Mouse (Mus musculus): Measurements from ENCODE around the gene C2cd5.

Gene C2cd5

DNA sequence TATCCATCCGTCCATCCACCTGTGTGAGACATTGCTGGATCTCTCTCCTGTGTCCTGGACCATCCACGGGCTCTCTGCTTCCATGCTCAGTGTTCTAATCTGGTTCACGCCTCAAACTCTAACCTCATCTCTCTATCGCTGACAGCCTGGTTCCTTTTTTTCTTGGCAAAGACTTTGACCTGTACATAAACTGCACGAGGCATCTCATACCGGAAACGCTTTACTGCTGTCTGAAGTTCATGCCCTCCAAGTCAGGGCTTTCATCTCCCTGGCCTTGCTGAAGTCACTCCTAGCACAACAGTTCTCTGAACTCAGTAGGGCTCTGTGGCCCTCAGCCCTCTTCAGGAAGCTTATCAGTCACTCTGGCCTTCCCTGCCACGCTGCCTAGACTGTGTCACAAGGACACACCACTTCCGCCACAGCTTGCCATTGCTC is 15.1 kb upstream of the C2cd5 start:
- DNase-seq (ENCODE audit: low read depth): peak; percentile 100

DNA sequence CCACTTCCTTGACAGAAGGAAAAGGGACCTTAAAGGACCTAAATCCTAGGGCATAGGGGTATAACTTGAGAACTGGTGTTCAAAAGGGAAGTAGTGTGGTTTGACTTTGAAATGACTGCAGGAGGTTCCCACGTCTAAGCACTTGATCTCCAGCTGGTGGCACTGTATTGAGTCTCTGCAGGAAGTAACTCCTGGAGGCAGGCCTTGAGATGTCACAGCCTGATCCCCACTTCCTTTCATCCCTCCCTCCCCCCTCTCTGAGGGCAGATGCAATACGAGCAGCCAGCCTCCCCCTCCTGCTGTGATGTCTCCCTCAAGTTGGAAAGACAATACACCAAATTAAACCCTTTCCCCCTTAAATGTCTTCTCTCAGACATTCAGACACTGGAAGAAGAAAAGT is 14.6 kb upstream of the C2cd5 start:
- DNase-seq (ENCODE audit: low read depth): peak; percentile 99

DNA sequence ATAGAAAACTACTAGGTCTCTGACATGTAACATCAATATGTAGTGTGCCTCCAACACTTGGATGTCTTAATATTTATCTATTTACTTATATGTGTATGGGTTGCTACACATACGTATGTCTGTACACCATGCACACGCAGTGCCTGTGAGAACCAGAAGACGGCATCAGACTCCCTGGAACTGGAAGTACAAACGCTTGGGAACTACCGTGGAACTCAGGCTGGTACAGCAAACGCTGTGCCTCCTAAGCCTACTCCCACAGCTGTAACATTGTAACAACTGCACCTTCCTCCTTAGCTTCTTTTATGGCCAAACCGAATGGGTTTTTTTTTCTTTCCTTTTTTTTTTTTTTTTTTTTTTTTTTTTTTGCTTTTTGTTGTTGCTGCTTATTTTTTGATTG is 10.4 kb upstream of the C2cd5 start:
- DNase-seq (ENCODE audit: low read depth): peak; percentile 60

DNA sequence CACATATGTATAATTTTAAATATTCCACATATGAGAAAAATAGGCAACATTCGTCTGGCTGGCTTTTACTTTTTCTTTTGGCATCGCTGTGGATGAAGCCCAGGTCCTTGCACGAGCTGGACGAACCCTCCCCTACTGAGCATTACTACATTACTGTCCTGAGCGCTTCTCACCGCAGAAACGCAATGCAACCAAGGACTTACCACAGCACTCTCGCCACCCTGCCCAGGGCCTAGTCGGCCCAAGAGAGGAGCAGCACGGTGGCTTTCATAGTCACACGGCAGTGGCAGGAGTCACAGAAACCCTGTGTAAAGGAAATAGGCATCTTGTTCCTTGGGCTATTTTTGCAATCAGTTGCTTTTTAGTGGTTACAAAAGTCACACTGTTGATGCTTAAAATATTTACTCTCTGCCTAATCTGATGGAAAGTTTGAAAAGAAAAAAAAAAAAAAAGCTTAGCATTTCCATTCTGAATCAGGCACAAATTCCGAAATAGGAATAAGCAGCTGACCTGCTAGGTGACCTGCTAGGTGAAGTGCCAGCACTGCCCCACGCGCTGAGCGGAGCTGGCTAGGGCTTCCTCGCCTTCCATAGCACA is 9.8 kb upstream of the C2cd5 start:
- peak; percentile 63 for DNase-seq (ENCODE audit: low read depth)

DNA sequence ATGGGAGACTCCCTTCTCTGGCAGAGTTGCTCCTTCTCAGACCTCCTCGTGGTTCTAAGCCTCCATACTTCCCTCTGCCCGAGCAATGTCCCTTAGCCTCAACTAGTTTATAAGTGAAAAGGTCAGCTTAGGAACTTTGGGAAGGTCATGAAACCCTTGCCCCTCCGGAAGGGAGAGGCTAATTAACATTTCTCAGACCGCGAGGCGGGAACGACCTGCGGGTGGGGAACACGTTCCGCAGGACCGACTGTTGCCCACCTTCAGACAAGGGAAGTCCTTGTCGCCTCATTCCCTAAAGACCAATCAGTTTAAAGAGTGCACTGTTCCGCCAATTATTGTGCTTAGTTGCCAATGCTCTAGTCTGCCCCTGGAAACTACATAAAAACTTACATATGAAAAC is 8.1 kb upstream of the C2cd5 start:
- DNase-seq (ENCODE audit: low read depth): no peak

DNA sequence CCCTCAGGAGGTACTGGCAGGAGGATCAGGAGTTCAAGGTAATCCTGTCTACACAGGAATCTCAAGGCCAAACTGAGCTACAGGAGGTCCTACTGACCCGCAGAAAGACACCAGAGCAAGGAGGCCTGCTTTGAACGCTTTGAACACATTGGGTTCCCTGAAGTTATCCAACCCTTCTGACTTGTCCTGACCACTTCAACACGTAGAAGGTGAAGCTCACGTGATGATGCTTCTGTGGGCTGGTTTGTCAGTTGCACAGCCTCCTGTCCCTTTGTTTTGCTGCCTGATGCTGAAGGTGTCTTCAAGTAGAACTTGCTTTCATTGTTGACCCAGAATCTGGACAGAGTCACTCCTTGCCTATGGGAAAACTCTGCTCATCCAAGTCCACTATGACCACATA is 7.7 kb upstream of the C2cd5 start:
- no peak for DNase-seq (ENCODE audit: low read depth)

DNA sequence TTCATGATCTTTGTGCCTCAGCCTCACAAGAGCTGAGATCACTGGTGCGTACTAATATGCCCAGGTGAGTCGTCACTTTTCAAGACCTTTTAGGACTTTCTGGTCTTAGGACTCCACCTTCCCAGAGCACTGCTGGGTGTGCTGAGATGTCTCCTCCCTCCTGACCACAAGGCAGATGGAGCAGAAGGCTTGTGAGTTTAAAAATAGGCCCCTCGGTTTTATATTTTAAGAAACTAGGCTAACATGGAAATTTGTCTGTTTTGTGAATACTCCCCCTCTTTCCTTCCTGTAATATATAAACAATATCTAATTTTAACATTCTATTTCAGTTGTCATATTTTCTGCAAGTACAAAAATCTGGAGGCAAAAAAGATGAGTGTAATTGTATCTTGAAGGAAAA is 5.8 kb upstream of the C2cd5 start:
- peak; percentile 56 for DNase-seq (ENCODE audit: low read depth)

DNA sequence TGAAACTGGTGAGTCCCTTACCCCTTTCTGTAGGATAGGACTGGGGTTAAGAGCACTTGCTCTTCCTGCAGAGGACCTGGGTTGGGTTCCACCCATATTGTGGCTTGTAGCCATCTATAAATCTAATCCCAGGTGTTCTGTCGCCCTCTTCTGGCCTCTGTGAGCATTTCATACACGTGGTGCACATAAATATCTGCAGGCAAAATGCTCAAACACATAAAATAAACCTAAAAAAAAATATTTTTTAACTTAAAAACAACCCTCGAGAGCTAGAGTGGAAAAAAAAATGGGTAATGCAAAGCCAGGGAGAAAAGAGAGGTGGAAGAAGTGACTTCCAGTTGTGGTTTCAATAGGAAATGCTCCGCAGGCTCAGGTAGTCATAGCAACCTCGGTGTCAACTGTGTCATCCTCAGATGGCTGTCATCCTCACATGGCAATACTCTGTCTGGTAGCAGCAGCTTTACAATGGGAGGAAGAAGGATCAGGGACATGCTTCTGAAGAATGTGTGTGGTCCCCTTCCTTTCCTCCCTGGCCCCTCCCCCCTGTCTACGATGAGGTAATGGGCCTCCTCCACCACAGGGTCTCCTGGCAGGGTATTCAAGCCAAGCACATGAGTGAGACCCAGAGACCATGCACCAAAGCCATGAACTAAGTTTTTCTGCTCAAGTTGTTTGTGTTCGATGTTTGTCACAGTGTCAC is 4.2 kb upstream of the C2cd5 start:
- peak; percentile 69 for DNase-seq (ENCODE audit: low read depth)

DNA sequence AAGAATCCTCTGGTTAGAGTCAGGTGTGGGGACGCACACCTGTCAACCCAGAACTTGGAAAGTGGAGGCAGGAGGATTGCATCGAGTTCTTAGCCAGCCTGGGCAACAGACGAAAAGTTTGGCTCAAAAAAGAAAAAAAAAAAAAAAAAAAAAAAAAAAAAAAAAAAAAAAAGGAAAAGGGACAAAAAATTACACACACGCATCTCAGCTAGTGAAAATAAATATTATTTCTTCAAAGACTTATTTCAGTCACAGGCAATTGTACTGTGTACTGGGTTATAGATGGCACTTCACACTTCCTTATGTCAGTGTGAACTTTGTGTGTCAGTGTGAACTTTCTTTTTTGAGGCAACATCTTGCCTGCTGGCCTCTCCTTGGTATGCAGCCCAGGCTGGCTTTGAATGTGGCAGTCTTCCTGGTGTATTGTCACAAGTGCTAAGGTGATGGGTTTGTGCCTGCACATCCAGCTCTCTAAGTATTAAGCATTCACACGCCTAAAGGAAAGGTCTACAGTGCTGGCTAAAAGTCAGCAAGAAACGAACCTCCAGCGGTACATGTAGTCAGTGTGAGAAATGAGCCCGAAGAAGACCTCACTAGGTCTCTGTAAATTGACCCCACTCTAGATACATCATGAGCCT is 656 bp upstream of the C2cd5 start:
- peak; percentile 44 for DNase-seq (ENCODE audit: low read depth)

DNA sequence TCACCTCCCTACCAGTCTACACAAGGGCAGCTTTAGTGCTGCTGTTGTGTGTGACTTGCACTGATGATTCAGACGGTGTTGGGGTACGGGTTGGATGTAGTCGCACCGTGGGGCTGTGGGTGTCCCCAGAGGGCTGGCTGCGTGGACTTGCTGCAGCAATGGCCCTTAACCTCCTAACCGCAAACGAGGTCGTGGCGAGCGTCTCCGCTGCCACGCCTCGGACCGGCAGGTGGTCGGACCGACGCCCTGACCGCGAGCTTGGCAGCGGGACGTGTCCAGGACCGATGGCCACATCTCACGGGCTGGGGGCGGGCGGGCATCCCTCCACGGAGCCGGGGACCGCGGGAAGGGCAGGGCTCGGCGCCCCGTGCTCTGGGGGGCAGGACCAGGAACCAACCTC is 660 bp downstream of the C2cd5 start:
- peak; percentile 76 for DNase-seq (ENCODE audit: low read depth)

DNA sequence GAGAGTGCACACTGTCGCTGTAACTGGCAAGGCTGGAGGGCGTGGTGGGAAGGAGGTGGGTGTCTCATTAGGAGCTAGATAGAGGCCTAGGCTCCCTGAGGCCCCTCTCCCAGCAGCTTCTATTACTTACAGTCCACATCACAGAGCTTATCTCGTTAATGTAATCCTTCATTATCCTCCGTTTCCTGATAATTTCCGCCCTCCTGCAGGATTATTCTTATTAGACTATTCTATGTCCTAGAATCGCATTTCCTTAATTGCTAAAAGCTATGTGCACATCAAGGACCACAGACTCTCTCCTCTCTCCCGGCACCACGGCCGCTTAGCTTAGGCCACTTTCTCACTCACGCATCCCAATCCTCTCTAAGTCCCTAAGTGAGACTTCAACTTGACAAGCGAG is 4.8 kb downstream of the C2cd5 start:
- DNase-seq (ENCODE audit: low read depth): no peak

DNA sequence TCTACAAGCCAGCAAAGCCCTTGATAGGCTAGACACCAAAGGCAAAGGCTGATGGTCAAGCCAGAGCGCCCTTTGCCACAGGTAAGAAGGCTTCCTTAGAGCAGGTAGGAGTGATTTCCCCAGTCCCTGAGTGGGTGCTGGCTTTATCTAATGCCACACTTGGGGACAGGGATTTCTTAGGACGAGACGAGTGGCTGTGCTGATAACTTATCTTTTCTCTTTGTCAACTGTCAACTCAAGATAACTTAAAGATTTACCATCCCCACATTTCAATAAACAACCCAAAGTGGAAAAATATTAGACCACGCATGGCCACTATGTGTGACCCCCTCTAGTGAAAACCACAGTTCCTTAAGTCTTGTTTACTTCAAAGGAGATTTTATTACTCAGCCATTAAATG is 7.1 kb downstream of the C2cd5 start:
- no peak for DNase-seq (ENCODE audit: low read depth)

DNA sequence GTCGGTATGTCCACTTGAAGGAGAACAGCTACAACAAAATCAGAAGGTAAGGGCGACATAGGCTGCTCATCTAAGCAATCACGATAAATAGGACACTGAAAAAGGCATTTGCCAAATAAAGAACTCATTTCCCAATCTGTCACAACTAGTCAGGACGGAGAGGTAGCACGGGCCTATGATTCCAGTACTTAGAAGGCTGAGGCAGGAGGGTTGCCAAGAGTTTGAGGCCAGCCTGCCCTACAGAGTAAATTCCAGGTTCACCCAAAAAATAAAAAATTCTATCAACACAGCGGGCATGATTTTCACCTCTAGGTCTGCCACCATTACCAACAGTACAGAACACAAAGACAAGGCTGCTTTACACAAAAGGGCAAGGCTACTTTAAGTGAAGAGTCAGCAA is 8.9 kb downstream of the C2cd5 start:
- DNase-seq (ENCODE audit: low read depth): no peak

DNA sequence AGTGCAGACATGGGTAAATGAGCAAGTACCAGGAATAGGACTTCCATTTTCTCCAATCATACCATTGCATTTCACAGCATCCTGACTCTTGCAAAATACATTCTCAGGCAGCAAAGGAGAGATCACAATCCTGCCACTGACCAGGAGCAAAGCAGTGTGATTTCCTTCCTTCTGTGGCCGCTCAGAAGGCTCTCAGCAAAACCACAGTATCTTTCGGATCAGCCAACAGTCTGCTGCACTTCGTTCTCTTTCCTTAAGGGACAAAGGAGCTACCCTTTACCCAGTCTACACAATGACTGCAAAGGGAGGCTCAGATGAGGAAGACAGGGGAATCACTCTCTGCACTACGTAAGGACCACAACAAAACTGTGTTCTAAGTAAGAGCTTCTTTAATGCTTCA is 12.6 kb downstream of the C2cd5 start:
- DNase-seq (ENCODE audit: low read depth): peak; percentile 85

DNA sequence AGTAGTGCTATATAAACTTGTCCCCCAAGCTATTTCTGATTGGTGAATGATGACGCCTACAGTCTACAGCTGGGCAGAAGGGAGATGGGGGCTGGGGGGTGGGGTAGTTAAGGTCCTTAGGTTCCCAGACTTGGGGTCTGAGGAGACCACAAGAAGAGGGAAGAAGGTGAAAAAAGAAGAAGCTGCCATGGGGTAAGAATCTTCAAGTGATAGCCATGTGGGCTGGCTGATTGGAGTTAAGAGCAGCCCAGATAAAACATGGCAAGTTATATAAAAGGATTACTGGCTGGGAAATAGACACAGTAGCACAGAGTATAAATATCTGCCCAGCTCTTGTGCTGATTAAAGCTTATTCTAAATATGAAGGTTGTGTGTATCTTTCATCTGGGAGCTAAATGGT is 14.0 kb downstream of the C2cd5 start:
- DNase-seq (ENCODE audit: low read depth): no peak

DNA sequence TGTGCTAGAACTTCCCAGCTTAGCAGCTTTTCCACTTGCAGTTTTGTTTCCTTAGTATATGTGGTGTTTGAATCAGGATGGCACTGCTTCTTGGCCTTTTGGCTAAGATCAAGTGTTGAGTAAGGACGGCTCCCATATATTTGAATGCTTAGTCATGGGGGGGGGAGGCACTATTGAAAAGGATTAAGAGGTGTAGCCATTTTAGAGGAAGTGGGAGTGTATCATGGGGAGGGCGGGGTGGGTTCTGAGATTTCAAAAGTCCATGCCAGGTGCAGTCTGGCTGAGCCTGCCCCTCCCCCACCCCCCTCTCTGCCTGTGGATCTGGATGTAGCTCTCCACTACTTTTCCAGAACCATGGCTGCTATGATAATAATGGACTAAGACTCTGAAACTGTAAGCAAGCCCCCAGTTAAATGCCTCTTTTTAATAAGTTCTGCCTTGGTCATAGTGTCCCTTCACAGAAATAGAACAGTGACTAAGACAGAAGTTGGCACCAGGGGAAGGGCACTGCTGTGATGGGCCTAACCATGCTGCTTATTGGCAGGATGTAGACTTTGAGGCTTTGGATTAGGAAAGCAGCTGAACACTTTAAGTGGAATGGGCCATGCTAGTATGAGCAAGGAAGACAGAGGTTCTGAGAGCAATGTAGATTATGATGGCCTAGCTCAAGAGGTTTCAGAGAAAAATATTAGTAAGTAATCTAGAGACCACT is 15.5 kb downstream of the C2cd5 start:
- peak; percentile 53 for DNase-seq (ENCODE audit: low read depth)

DNA sequence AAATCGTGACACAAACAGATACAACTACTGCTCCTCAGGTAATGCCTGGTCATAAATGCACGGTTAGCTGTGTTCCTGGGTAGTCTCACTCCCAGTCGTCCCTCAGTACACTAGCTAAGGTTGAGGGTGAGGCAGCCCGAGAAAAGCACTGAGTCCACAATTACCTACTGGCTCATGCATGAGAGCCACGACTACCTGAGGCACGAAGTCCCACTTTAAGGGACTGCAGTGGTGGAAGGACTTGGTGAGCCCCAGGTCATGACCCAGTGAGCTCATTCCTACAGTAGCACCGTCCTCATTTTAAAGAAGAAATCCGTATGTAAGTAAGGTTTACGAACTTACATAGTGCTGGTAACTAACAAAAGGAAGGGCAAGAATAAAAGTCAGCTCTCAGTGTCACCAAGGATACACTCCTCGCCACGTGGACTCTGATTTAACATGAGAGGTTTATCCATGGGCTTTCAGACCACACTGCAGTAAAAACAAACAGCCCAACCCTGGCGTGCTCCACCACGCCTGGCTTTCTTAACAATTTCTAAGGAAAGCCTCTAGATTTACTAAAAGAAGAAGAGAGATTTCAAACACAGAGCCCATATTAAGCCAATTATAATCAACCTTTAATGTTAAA is 18.3 kb downstream of the C2cd5 start:
- no peak for DNase-seq (ENCODE audit: low read depth)

DNA sequence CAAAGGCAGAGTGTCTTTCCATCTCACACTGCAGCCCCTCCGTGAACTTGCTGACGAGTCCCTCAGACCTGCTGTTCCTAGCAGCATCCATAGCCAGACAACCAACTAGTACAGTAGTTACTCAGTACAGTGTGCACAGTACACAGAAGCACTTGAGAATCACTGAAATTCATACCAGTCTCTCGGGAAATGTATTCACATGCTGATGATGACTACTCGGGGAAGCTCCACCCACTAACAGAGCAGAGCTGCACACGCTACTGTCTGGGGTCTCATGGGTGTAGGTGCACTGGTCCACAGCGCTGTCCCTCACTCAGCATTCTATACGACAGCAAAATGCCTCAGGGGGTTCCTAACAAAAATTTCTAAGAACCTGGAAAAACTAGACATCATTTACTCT is 19.2 kb downstream of the C2cd5 start:
- DNase-seq (ENCODE audit: low read depth): no peak

DNA sequence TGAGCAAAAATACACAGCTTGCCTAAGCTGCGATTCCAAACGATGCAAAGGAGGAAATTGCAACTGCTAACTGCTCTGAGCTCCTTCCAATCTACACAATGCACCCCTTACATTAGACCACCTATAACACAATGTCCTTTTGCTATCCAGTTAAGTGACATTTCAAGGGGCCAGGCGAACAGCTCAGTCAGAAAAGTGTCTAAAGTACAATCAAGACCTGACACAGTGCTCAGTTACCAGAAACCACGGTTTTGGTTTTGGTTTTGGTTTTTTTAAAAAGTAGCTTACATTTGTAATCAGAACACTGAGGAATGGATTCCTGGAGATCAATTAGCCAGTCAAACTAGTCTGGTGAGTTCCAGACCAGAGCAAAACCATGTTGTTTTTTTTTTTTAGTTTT is 20.8 kb downstream of the C2cd5 start:
- no peak for DNase-seq (ENCODE audit: low read depth)

DNA sequence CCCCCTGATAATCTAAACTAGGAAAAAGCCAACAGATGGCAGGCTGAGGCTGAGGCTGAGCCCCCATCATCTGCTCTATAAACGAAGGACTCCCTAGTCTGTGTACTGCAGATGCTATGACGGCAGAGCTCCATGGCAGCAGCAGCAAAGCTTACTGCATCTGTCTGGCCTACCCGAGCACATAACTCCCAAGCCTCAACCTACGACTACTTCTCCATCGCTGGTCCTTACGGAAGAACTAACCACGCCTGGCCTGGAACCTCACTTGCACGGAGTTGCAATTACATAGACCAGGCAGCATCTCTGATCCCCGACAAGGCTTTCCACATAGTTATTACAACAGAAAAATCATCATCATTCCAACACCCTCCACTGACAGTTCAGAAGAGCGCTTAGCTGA is 23.5 kb downstream of the C2cd5 start:
- no peak for DNase-seq (ENCODE audit: low read depth)

DNA sequence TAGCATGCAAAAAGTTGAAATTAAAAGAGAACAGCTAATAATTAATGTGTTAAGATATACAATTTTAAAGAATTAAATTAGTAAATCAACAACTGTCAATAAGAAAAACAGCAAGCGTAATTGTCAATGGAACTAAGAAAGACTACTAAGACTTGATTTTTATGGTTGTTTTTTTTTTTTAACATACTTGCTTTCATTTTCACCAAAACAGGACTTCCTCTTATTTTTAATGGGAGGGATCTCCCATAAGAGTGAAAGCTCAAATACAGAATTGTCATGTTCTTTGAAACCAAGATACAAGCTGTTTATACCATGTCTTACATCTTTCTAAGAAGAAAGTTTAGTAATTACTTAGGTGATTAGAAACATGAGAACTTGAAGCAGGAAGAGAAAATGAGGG is 26.0 kb downstream of the C2cd5 start:
- peak; percentile 58 for DNase-seq (ENCODE audit: low read depth)

DNA sequence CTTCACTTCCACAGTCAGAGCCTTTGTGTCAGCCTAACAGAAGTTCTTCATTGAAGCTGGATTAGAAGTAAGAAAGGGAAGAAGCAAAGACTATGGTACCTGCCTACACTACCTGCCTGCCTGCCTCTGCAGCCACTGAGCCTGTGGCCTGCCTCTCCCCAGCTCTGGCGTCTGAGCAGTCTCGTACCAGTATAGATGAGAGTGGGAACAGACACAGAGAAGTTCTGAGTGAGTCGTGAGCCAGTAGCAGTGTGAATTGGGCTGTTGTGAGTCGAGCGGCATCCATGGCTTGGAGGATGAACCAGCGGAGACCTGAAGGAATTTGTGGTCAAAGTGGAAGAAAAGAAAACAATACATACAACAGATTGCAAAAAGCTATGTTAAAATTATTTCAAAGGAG is 26.5 kb downstream of the C2cd5 start:
- no peak for DNase-seq (ENCODE audit: low read depth)
